Mouse (Mus musculus): ENCODE measurements around the gene C2cd5. TPM values are rescaled to one million over a fixed set of nuclear protein-coding genes. Genes with fewer than 3 reads are reported as not detected.
"Not testable (repeated sequence)": the region's sequence is repeated elsewhere in the genome, so short reads cannot be mapped to it uniquely, and the experiment has no call there.

Gene C2cd5
- polyA plus RNA-seq, 1 experiment from 2014 or later: 9.0 TPM

DNA sequence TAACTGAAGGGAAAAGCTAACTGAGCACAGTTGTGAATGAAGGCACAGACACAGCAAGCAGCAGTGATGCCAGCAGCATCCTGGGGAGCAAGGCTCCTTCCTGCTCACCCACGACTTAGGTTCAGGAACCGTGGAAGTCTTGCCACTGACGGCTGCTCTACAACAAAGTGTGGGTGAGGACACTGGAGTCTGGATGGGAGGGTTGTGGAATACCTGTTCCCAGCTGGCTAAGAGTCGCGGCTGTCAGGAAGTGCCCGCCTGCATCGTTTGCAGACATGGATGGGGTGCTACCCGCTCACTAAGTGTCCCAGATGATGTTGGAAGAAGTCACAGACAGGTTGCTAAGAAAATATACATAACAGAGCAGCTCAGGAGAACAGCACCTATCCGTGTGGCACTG, 109.4 kb downstream of the C2cd5 start:
- no peak overlapping the region for H3K4me3 ChIP-seq (ENCODE audit: low read depth, low read length)
- TF ChIP-seq CTCF (IDR thresholded peaks at IDR 0.05): no peak
- no peak for TF ChIP-seq EP300 (IDR thresholded peaks at IDR 0.05)
- 63% methylated on average over 9 of the region's 9 CpGs for WGBS
- H3K4me1 ChIP-seq (ENCODE audit: insufficient read depth, low read depth, low read length): no peaks in the 10 kb centered on the region
- H3K27ac ChIP-seq (ENCODE audit: low read length): no peak overlapping the region
- DNase-seq (ENCODE audit: low spot score) (no peak), ATAC-seq (no peak)
- H3K36me3 ChIP-seq (ENCODE audit: insufficient read depth, low read length): no peaks in the 10 kb centered on the region
- no peaks in the 10 kb centered on the region for H3K9me3 ChIP-seq (ENCODE audit: low read length)
- no peak overlapping the region for H3K4me2 ChIP-seq (replicated peaks; ENCODE audit: low read depth, low read length)
- H3K27me3 ChIP-seq (replicated peaks; ENCODE audit: insufficient read depth, low read length): no peaks in the 10 kb centered on the region
- H3K9ac ChIP-seq (replicated peaks; ENCODE audit: low read depth): no peak overlapping the region

DNA sequence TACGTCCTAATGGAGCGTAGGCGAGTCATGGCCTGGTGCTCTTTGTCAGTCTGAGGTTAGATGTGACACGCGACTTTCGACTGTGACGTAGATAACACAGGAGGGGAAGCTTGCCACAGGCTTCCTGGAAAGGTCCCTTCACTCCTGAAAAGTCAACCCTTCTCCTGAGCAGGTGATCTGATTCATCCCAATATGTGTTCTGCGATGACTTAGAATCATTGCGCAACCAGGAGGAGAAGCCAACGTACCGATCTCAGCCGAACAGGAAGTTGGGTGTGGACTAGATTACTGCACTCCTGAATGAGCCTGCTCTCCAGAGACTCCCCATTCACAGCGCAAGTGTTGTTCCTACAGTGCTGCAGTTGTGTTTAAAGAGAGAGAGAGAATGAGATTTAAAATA, 110.4 kb downstream of the C2cd5 start:
- TF ChIP-seq EP300 (IDR thresholded peaks at IDR 0.05) (no peak), CTCF (IDR thresholded peaks at IDR 0.05) (no peak)
- Histone ChIP-seq H3K9ac (replicated peaks; ENCODE audit: low read depth) (no peak overlapping the region), H3K36me3 (ENCODE audit: insufficient read depth, low read length) (no peaks in the 10 kb centered on the region), H3K4me3 (ENCODE audit: low read depth, low read length) (no peak overlapping the region), H3K27ac (ENCODE audit: low read length) (no peak overlapping the region), H3K4me2 (replicated peaks; ENCODE audit: low read depth, low read length) (no peak overlapping the region), H3K27me3 (replicated peaks; ENCODE audit: insufficient read depth, low read length) (no peaks in the 10 kb centered on the region), H3K9me3 (ENCODE audit: low read length) (no peaks in the 10 kb centered on the region), H3K4me1 (ENCODE audit: insufficient read depth, low read depth, low read length) (no peaks in the 10 kb centered on the region)
- 75% methylated on average over 13 of the region's 13 CpGs for WGBS
- ATAC-seq (no peak), DNase-seq (ENCODE audit: low spot score) (peak; percentile 20)

DNA sequence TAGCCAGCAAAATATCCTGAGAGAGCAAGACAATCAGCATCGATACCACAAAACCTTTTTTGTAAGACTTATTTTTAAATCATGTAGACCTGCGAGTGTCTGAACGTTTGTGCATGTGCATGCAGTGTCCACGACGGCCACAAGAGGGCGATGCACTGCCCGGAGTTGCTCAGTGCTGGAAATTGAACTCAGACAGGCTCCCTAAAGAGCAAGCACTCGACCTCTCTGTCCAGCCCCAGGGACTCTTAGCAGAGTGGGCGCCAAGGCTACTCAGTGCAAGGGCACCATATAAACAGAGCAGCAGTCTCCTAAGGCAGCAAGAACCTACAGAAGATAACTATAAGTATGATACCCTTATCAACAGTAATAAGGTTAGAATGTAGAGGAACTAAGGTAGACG, 111.2 kb downstream of the C2cd5 start:
- Histone ChIP-seq H3K27ac (ENCODE audit: low read length) (no peak overlapping the region), H3K9me3 (ENCODE audit: low read length) (no peaks in the 10 kb centered on the region), H3K36me3 (ENCODE audit: insufficient read depth, low read length) (no peaks in the 10 kb centered on the region), H3K4me3 (ENCODE audit: low read depth, low read length) (no peak overlapping the region), H3K4me1 (ENCODE audit: insufficient read depth, low read depth, low read length) (no peaks in the 10 kb centered on the region), H3K4me2 (replicated peaks; ENCODE audit: low read depth, low read length) (no peak overlapping the region), H3K27me3 (replicated peaks; ENCODE audit: insufficient read depth, low read length) (no peaks in the 10 kb centered on the region), H3K9ac (replicated peaks; ENCODE audit: low read depth) (no peak overlapping the region)
- DNase-seq (ENCODE audit: low spot score) (peak; percentile 67), ATAC-seq (no peak)
- 22% methylated on average over 10 of the region's 10 CpGs for WGBS
- no peak for TF ChIP-seq EP300 (IDR thresholded peaks at IDR 0.05)
- peak; percentile 90 for TF ChIP-seq CTCF (IDR thresholded peaks at IDR 0.05)

DNA sequence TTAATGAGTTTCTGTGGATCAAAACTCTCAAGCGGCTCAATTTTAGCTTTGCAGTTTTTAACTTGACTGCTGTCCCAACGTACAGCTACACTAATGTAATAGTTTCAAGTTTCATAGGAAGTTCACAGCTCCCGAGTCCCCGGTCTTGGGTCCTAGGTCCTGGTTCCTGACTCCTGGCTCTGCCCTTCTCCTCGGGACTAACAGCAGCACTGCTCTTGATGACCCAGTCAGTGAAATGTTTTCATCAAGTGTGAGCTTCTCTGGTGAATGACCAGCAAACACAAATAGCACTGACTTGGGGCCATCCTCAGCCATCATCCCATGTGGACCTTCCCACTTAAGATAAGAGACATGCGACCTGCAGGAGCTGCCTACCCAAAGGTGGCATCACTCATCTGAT, 111.7 kb downstream of the C2cd5 start:
- no peaks in the 10 kb centered on the region for H3K27me3 ChIP-seq (replicated peaks; ENCODE audit: insufficient read depth, low read length)
- no peak overlapping the region for H3K4me3 ChIP-seq (ENCODE audit: low read depth, low read length)
- H3K36me3 ChIP-seq (ENCODE audit: insufficient read depth, low read length): no peaks in the 10 kb centered on the region
- WGBS: 57% methylated on average over 6 of the region's 6 CpGs
- H3K9ac ChIP-seq (replicated peaks; ENCODE audit: low read depth): no peak overlapping the region
- TF ChIP-seq CTCF (IDR thresholded peaks at IDR 0.05) (no peak), EP300 (IDR thresholded peaks at IDR 0.05) (no peak)
- no peak overlapping the region for H3K27ac ChIP-seq (ENCODE audit: low read length)
- no peak overlapping the region for H3K4me2 ChIP-seq (replicated peaks; ENCODE audit: low read depth, low read length)
- H3K4me1 ChIP-seq (ENCODE audit: insufficient read depth, low read depth, low read length): no peaks in the 10 kb centered on the region
- DNase-seq (ENCODE audit: low spot score) (no peak), ATAC-seq (no peak)
- no peaks in the 10 kb centered on the region for H3K9me3 ChIP-seq (ENCODE audit: low read length)

DNA sequence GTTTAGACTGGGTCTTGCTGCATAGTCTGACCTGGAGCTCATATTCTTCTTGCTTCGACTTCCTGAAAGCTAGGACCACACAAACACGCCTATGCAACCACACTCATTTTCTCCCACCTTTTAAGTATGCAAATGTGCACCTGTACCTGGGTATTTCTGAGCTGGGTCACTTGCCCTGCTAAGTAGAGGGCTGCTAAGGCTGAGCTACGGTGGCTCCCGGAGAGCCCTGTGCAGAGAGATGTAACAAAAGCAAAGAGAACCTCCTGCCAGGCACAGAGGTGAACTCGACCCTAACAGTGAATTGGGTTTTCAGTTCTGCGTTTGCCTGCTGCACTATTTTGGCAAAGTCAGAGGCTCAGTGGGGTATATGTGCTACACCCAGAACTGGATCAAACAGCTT, 112.3 kb downstream of the C2cd5 start:
- Histone ChIP-seq H3K9ac (replicated peaks; ENCODE audit: low read depth) (no peak overlapping the region), H3K4me3 (ENCODE audit: low read depth, low read length) (no peak overlapping the region), H3K27me3 (replicated peaks; ENCODE audit: insufficient read depth, low read length) (no peaks in the 10 kb centered on the region), H3K27ac (ENCODE audit: low read length) (no peak overlapping the region), H3K4me1 (ENCODE audit: insufficient read depth, low read depth, low read length) (no peaks in the 10 kb centered on the region), H3K36me3 (ENCODE audit: insufficient read depth, low read length) (no peaks in the 10 kb centered on the region), H3K9me3 (ENCODE audit: low read length) (no peaks in the 10 kb centered on the region), H3K4me2 (replicated peaks; ENCODE audit: low read depth, low read length) (no peak overlapping the region)
- TF ChIP-seq EP300 (IDR thresholded peaks at IDR 0.05) (no peak), CTCF (IDR thresholded peaks at IDR 0.05) (no peak)
- DNase-seq (ENCODE audit: low spot score) (no peak), ATAC-seq (no peak)
- WGBS: 70% methylated on average over 6 of the region's 6 CpGs

DNA sequence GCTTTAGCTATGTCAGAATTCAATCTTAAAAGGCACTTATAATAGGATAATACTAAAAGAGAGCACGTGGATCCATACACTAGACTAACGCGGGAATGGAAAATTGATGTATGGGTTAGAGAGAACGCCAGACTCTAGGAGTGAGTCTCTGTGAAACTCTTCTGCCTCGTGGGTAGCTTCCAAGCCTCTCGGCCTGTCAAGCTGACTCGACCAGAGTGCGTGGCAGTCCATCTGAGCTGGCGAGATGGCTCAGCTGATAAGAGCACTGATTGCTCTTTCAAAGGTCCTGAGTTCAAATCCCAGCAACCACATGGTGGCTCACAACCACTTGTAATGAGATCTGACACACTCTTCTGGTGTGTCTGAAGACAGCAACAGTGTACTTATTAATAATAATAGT, 113.2 kb downstream of the C2cd5 start:
- not testable (repeated sequence) for H3K27me3 ChIP-seq (replicated peaks; ENCODE audit: insufficient read depth, low read length); DNase-seq (ENCODE audit: low spot score); H3K4me1 ChIP-seq (ENCODE audit: insufficient read depth, low read depth, low read length); H3K36me3 ChIP-seq (ENCODE audit: insufficient read depth, low read length); ATAC-seq; H3K9ac ChIP-seq (replicated peaks; ENCODE audit: low read depth); H3K9me3 ChIP-seq (ENCODE audit: low read length); H3K4me2 ChIP-seq (replicated peaks; ENCODE audit: low read depth, low read length); H3K27ac ChIP-seq (ENCODE audit: low read length); H3K4me3 ChIP-seq (ENCODE audit: low read depth, low read length)
- WGBS: 82% methylated on average over 9 of the region's 9 CpGs

DNA sequence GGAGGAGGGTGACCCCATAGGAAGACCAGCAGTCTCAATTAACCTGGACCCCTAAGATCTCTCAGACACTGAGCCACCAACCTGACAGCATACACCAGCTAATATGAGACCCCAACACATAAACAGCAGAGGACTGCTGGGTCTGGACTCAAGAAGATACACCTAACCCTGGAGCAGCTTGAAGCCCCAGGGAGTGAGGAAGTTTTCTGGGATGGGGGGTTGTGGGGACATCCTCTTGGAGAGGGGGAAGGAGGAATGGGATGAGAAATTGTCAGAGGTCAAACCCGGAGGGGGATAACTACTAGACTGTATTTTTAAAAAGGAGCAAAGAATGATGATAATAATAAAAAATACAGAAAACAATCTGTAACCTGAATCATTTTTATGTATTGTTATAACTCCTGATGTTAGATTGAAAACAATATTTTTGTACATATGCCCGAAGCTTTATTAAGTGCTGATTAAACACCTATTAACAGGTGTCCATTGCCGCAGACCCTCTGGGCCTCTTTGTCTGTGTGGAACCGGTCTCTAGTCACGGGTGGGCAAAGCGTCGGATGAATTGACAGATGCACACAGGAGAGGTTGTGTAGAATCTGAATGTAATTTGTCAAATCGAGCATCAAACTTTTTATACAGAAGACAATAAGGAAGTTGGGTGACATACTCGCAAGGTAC, 114.2 kb downstream of the C2cd5 start:
- ATAC-seq; H3K36me3 ChIP-seq (ENCODE audit: insufficient read depth, low read length); H3K4me2 ChIP-seq (replicated peaks; ENCODE audit: low read depth, low read length); H3K9me3 ChIP-seq (ENCODE audit: low read length); DNase-seq (ENCODE audit: low spot score); H3K4me3 ChIP-seq (ENCODE audit: low read depth, low read length); H3K27me3 ChIP-seq (replicated peaks; ENCODE audit: insufficient read depth, low read length); H3K27ac ChIP-seq (ENCODE audit: low read length); H3K9ac ChIP-seq (replicated peaks; ENCODE audit: low read depth); H3K4me1 ChIP-seq (ENCODE audit: insufficient read depth, low read depth, low read length): not testable (repeated sequence)
- 83% methylated on average over 9 of the region's 9 CpGs for WGBS

All from lung, postnatal 0 days (tissue).